Mouse (Mus musculus) brain, embryonic 14.5 days (tissue): ENCODE results near the gene Sema3c. TPM values are rescaled to one million over a fixed set of nuclear protein-coding genes. Genes with fewer than 3 reads are reported as not detected.
"Not testable (repeated sequence)": the region's sequence is repeated elsewhere in the genome, so short reads cannot be mapped to it uniquely, and the experiment has no call there.

Source experiments
- DNase-seq: peaks from one replicate; pipeline ENCODE4 v3.0.0-alpha.2; 2011; ENCODE audit warnings: low read depth
- CTCF ChIP-seq: fragments of 200-500 bp; IDR thresholded peaks from 2 replicates; pipeline ENCODE4 v1.5.1; 2012; ENCODE audit warnings: inconsistent platforms, mild to moderate bottlenecking, moderate library complexity, borderline replicate concordance; ENCODE audit not compliant: insufficient read depth, insufficient read length; ENCODE audit errors: extremely low read depth
- POLR2A ChIP-seq: fragments of 200-500 bp; IDR thresholded peaks from 2 replicates; pipeline ENCODE4 v1.6.1; 2012; ENCODE audit warnings: mild to moderate bottlenecking, inconsistent platforms, borderline replicate concordance; ENCODE audit not compliant: poor library complexity, insufficient read depth, insufficient read length, severe bottlenecking; ENCODE audit errors: extremely low read depth
- polyA plus RNA-seq: library from polyadenylated mRNA; depleted of rRNA; stranded (reverse); fragments of >200 nt; gene quantifications from 2 replicates; pipeline ENCODE4 v1.2.3, GENCODE M21; 2012; rRNA removed

The Sema3c gene
- 8.8 and 11.1 TPM in 2 replicates for polyA plus RNA-seq

DNA sequence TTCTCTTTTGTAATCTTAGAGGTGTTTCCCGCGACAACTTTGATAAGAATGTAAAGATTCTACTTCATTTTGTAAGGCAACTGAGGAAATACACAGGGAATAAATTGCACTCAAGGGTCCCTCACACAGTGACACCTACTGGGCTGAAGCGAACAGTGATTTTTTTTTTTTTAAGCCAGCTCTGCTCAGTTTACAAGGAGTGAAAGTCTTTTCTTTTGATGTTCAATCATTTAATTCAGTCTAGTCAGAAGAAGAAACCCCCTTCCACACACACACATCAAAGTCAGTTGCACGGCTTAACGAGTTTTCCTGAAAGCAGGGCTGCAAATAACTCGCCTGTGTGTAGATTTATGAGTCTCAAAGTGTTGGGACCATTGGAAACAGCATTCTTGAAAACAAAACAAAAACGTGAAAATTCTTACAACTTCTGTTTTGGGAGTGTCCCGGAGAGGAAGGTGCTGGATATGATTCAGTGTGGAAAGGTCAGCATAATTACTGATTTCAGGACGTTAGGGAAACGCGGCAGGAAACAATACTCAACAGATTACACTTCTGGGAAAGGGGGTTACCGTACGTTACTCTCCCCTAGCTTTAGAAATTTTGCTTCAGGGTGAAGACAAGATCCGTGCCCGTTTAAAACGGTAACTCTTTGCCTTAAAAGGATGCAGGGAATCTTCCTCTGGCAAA lies at the start of gene Sema3c:
Gene Sema3c, plus strand, starts transcription at position 588 of the 687 bp plus-strand sequence.
- TF ChIP-seq CTCF (peak; percentile 53; the same call in 1 of the 2 replicates), POLR2A (no peak)
- DNase-seq: peak; percentile 76

- not testable (repeated sequence) for DNase-seq
Observed at GRCm38 (mm10) chr5:17531165-17531564, 42.9 kb upstream of the Sema3c start.

DNA sequence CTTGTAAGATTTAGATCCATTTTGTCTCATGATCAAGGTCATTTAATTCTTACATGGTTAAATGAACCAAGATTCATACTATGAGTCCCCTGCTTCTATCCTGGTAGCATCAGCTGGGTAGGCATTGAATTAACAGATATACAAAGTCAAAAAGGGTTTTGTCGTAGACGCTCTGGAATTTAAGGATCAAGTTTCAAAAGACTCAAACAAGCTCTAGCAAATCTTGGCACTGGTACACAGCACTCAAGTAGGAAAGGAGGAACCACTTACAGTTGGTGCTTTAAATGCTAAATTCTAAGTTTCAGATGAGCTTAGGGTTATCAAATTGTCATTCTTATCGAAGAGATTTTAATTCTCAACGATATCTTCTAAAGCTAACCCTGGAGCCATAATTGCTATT lies 30.9 kb upstream of the Sema3c start:
- no peak for TF ChIP-seq POLR2A
- TF ChIP-seq CTCF: no peak
- DNase-seq: no peak

DNA sequence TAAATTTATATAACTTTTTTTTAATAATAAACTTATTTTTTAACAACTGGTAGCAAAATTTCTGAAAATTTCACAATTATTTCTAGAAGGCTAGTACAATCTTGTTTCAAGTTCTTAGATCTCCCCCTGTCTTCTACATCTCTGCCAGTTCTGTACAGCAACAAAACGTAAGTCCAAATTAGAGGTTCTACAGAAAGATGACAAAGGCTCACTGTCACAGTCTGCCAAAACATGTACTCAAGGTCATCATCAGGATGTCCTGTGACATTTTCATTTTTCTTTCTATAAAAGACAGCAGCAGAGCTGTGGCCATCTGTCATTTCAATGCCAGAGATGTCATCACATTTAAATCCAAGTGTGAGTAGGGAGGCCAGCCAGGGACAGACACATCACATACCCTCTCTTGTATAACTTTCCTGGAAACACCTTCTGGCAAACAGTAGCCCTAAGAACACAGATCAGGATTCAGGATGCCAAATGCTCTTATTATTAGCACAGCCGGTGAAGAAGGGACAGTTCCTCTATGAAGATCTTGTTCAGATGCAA lies 29.1 kb upstream of the Sema3c start:
- TF ChIP-seq POLR2A (no peak), CTCF (no peak)
- peak; percentile 57 for DNase-seq

GRCm38 (mm10) chr5:17551693-17552092 lies 22.4 kb upstream of the Sema3c start:
- DNase-seq: peak; percentile 62
- TF ChIP-seq CTCF: no peak
- no peak for TF ChIP-seq POLR2A

DNA sequence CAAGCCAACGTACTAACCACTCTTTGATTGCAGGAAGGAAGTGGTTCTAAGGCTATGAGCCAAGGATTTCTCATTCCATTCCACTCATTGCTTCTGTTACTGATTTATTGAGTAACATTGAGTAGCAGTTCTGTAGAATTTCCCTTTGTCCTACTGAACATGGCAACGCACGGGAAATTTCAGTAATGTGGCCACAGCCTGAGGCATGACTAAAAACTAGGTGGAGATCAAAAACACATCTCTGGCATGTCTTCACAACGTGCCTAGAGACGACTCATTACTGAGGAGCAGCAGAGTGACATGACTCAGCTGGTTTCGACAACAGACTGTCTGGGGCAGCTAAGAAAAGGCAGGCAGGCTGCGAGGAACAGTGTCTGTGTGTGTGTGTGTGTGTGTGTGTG lies 18.0 kb upstream of the Sema3c start:
- TF ChIP-seq CTCF (no peak), POLR2A (no peak)
- DNase-seq: peak; percentile 83

DNA sequence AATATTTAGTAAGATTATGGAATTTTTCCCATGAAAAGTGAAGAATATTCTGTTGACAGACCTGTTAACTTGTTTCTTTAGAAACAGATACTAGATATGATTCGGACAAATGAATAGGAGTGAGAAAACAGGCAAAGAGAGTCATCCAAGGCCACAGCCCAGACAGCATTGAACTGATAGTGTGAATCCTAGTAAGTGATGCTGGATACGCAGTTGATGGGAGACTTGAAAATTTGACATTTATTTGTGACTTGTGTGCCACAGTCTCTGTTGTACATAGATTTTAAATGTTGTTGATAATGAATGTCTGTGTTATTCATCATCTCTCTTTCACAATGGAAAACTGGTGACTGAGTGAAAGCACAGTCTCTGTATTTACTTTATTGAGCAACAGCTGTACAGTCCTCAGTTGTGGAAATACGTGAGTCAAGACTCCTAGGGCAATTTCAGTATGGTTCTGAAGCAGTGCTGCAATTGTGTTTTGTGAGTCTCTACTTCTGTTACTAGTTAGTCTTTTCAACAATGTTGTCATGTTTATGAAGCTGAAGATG lies 17.3 kb upstream of the Sema3c start:
- no peak for DNase-seq
- TF ChIP-seq CTCF (no peak), POLR2A (no peak)

- DNase-seq: no peak
- TF ChIP-seq CTCF: no peak
- no peak for TF ChIP-seq POLR2A
Observed at GRCm38 (mm10) chr5:17571571-17571970, 2.5 kb upstream of the Sema3c start.

- TF ChIP-seq CTCF (no peak), POLR2A (no peak)
Observed at GRCm38 (mm10) chr5:17574413-17575182, 517 bp downstream of the Sema3c start.

GRCm38 (mm10) chr5:17575183-17575495 lies 1.1 kb downstream of the Sema3c start:
- TF ChIP-seq CTCF (no peak), POLR2A (no peak)
- DNase-seq: no peak

More at GRCm38 (mm10) chr5:17574413-17575182, 517 bp downstream of the Sema3c start:
- peak; percentile 85 for DNase-seq

GRCm38 (mm10) chr5:17576069-17576468 lies 2.0 kb downstream of the Sema3c start:
- TF ChIP-seq POLR2A (no peak), CTCF (no peak)
- DNase-seq: peak; percentile 24

DNA sequence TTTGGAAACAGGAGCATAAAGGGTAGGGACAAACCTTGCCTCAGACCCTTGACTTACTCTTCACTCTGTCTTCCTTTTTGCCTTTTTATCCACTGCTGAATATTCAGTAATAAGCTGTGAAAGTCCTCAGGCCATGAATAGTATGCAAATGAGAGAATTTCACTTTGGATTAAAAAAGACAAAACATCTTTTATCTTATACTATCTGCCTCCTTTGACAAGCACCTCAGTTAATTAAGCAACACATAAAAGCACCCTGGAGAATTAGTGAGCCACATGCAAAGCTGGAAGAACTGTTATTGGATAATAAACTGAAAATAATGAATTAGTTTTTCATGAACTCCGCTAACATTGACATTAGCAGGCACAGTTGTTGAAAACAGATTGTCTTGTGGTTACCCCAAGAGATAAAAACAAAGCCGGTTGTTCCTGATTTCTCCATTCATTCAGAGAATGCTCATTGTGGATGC lies 8.0 kb downstream of the Sema3c start:
- DNase-seq: peak; percentile 71
- no peak for TF ChIP-seq CTCF
- TF ChIP-seq POLR2A: no peak

- DNase-seq: no peak
- TF ChIP-seq POLR2A: no peak
- TF ChIP-seq CTCF: no peak
Observed at GRCm38 (mm10) chr5:17584299-17584945, 10.3 kb downstream of the Sema3c start.
